Mouse (Mus musculus): Measurements from ENCODE around the gene Pspn. TPM values are rescaled to one million over a fixed set of nuclear protein-coding genes. Genes with fewer than 3 reads are reported as not detected.

The Pspn gene
- polyA plus RNA-seq, 1 experiment from 2014 or later, result 0.47 TPM

DNA sequence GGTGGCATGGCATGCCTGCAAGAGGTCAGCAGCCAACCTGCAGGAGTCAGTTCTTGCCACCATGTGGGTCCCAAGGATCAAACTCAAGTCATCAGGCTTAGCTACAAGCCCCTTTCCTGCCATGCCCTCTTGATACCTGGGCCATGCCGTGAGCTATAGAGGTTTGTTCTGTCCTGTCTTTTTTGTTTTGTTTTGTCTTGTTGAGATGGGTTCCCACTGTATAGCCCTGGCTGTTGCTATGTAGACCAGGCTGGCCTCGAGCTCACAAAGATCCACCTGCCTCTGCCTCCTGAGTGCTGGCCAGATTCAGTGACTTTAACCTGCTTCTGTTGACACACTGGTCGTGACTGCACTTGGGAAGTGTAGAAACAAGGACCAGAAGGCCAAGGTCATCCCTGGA lies 24.4 kb downstream of the Pspn start:
- Histone ChIP-seq H3K4me2 (no peak overlapping the region), H3K9me3 (no peaks in the 10 kb centered on the region), H3K36me3 (no peaks in the 10 kb centered on the region), H3K9ac (no peak overlapping the region), H3K27me3 (no peaks in the 10 kb centered on the region; the same call in 1 of the 2 replicates), H3K4me3 (no peak overlapping the region), H3K4me1 (replicated peaks) (no peaks in the 10 kb centered on the region), H3K27ac (replicated peaks) (no peak overlapping the region)
- WGBS, result 92% methylated on average over 3 of the region's 3 CpGs
- no peak for ATAC-seq (ENCODE audit: low read depth)

DNA sequence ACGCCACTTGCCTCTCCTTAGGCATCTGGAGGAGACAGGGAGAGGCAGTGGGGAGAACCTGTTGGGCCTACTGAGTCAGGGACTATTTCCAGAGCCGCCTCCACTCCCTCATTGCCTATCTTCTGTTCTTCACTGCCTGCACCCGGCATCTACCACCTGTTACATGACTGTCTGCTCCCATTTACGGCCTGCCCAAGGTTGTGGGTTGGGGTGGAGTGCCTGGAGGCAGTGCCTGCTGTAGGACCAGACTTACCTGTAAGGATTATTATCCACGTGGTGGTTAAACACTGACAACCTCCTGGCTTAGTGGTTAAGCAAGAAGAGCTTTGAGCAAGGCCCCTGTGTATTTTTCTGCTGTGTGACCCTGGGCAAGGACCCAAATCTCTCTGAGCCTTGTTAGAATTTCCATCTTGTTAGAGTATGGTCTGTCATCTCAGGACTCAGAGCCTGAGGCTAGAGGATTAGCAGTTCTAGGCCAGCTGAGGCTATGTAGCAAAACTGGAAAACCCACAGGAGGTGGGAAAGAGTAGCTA lies 25.0 kb downstream of the Pspn start:
- Histone ChIP-seq H3K9ac (no peak overlapping the region), H3K9me3 (no peaks in the 10 kb centered on the region), H3K27me3 (no peaks in the 10 kb centered on the region; the same call in 1 of the 2 replicates), H3K4me2 (no peak overlapping the region), H3K27ac (replicated peaks) (no peak overlapping the region), H3K4me1 (replicated peaks) (no peaks in the 10 kb centered on the region), H3K36me3 (no peaks in the 10 kb centered on the region), H3K4me3 (no peak overlapping the region)
- no peak for ATAC-seq (ENCODE audit: low read depth)
- 77% methylated on average over 5 of the region's 5 CpGs for WGBS

DNA sequence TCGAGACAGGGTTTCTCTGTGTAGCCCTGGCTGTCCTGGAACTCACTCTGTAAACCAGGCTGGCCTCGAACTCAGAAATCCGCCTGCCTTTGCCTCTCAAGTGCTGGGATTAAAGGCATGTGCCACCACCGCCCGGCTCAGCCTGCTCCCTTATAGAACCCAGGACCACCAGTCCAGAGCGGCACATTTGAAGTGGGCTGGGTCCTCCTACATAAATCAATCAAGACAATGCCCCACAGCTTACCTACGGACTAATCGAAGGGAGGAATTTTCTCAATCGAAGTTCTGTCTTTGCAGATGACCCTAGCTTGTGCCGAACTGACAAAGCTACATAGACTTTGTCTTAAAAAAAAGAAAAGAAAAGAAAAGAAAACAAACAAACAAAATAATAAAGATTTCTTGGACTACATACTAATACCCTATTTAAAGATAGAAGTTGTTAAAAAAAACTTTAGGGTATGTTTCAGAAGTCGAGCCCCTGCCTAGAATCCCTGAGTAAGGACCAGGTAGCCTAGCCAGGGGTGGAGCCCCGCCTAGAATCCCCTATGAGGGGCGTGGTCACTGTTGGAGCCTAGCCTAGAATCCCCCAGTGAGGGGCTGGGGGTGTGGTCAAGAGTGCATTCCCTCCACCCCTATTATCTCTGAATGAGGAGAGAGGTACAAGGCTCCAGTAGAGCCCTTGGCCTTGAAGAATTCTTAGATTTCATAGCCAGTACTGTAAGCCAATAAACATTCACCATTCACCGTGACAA lies 25.7 kb downstream of the Pspn start:
- Histone ChIP-seq H3K9me3 (no peaks in the 10 kb centered on the region), H3K4me2 (no peak overlapping the region), H3K36me3 (no peaks in the 10 kb centered on the region), H3K4me3 (no peak overlapping the region), H3K9ac (no peak overlapping the region), H3K4me1 (replicated peaks) (no peaks in the 10 kb centered on the region), H3K27me3 (no peaks in the 10 kb centered on the region; the same call in 1 of the 2 replicates), H3K27ac (replicated peaks) (no peak overlapping the region)
- no peak for ATAC-seq (ENCODE audit: low read depth)
- WGBS, result 66% methylated on average over 13 of the region's 14 CpGs

DNA sequence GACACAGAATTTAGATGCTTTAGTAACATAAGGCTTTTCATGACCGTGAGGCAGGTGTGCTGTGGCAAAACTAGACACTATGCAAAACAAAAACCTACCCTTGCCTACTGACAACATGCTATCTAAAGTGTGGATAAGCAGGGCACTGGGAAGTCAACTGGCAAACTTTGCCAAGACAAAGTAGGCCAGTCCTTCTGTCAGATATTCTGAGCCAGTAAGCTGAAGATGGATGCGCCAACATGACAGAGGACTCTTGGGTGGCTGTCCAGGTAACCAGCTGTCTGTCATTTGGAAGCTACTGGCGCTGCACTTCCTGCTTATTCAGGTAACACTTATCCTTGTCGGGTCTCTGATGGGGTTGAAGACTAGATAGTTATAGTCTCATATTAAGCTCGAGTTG lies 29.7 kb downstream of the Pspn start:
- no peak for ATAC-seq (ENCODE audit: low read depth)
- Histone ChIP-seq H3K9ac (no peak overlapping the region), H3K27ac (replicated peaks) (no peak overlapping the region), H3K27me3 (no peaks in the 10 kb centered on the region; the same call in 1 of the 2 replicates), H3K9me3 (no peaks in the 10 kb centered on the region), H3K36me3 (no peaks in the 10 kb centered on the region), H3K4me3 (no peak overlapping the region), H3K4me1 (replicated peaks) (no peaks in the 10 kb centered on the region), H3K4me2 (no peak overlapping the region)
- WGBS, result 65% methylated on average over 5 of the region's 5 CpGs

DNA sequence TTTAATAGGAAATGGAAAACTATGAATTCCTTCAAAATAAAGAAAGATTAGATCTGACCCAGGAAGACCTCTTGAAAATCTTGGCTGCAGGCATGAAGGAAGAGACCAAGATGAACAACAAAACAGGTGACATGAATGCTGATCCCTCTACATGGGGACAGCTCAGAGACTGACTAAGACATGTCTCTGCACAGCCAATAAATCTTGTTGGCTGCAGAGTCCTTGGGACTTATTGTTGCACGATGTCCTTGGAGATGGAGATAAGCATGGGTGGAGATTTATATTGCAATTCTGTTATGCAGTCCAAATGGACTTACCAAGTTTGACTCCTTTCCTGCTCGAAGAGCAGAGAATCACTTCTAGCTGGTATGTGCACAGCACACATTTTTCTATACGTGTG lies 30.5 kb downstream of the Pspn start:
- ATAC-seq (ENCODE audit: low read depth), result no peak
- Histone ChIP-seq H3K4me3 (no peak overlapping the region), H3K36me3 (no peaks in the 10 kb centered on the region), H3K27ac (replicated peaks) (no peak overlapping the region), H3K4me1 (replicated peaks) (no peaks in the 10 kb centered on the region), H3K9ac (no peak overlapping the region), H3K4me2 (no peak overlapping the region), H3K9me3 (no peaks in the 10 kb centered on the region), H3K27me3 (no peaks in the 10 kb centered on the region; the same call in 1 of the 2 replicates)
- 73% methylated on average over 3 of the region's 3 CpGs for WGBS

DNA sequence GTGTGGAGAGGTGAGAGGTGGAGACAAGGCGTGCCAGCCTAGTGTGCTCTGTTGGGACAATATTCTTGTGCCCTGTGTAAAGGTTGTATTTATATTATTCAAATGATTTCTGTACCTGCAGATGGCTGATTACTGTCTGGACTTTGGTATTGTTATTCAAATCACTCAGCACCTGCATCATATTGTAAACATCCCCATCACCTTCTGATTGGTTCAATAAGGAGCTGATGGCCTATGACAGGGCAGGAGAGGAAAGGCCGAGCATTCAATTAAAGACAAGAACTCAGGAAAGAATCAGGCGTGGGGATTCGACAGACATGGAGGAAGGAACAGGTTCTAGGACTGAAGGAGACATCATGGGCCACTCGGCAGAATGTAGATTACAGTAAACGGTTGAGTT lies 36.2 kb downstream of the Pspn start:
- Histone ChIP-seq H3K4me2 (no peak overlapping the region), H3K36me3 (no peaks in the 10 kb centered on the region), H3K4me3 (no peak overlapping the region), H3K27me3 (no peaks in the 10 kb centered on the region), H3K9ac (no peak overlapping the region), H3K4me1 (replicated peaks) (no peaks in the 10 kb centered on the region), H3K9me3 (no peaks in the 10 kb centered on the region), H3K27ac (replicated peaks) (no peak overlapping the region)
- WGBS, result 86% methylated on average over 6 of the region's 6 CpGs
- no peak for ATAC-seq (ENCODE audit: low read depth)

DNA sequence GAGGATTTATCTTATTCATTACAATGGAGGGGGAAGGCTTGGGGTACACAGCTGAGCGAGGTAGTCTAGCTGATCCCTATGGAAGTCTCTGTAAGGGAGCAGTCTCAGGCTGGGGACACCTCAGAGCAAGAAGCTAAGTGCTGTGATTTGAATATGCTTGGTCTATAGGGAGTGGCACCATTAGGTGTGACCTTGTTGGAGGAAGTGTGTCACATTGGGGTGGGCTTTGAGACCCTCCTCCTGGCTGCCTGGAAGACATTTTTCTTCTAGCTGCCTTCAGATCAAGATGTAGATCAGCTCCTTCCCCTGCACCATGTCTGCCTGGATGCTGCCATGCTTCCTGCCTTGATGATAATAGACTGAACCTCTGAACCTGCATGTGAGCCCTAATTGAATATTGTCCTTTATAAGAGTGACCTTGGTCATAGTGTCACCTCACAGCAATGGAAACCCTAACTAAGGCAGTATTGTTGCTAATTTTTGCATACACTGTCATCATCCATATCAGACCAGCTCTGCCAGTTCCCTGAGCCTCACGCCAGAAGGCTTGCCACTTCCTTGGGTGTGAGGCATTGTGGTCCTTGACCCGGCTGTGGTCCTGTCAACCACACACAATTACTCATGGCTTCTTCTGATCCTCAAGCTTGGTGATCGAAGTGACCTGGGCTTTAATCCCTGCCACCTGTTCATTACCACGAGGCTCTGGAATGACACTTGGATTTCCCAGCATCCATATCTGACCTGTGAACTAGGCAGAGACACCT lies 37.0 kb downstream of the Pspn start:
- no peak overlapping the region for H3K4me3 ChIP-seq
- H3K4me2 ChIP-seq, result no peak overlapping the region
- H3K4me1 ChIP-seq (replicated peaks), result no peaks in the 10 kb centered on the region
- ATAC-seq (ENCODE audit: low read depth), result no peak
- no peaks in the 10 kb centered on the region for H3K36me3 ChIP-seq
- no peak overlapping the region for H3K9ac ChIP-seq
- no peaks in the 10 kb centered on the region for H3K9me3 ChIP-seq
- 86% methylated on average over 5 of the region's 5 CpGs for WGBS
- no peaks in the 10 kb centered on the region for H3K27me3 ChIP-seq
- no peak overlapping the region for H3K27ac ChIP-seq (replicated peaks)

DNA sequence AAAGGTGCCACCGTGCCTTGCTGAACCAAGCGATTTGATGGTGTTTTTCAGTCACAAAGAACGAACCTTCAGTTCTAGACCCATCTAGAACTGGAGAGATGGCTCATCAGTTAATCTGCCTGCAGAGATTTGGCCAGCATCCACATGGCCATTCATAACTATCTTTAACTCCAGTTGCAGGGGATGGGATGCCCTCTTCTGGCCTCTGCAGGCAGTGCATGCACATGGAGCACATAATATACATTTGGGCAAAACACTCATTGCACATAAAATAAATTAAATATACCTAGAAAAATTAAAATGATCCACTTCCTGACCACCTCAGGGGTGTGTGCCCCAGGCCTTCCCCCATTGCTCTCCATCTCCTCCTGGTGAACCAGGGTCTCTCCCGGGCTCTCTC lies 37.9 kb downstream of the Pspn start:
- H3K4me1 ChIP-seq (replicated peaks), result no peaks in the 10 kb centered on the region
- H3K27me3 ChIP-seq, result no peaks in the 10 kb centered on the region
- no peak overlapping the region for H3K4me2 ChIP-seq
- H3K36me3 ChIP-seq, result no peaks in the 10 kb centered on the region
- no peak overlapping the region for H3K9ac ChIP-seq
- ATAC-seq (ENCODE audit: low read depth), result no peak
- no peak overlapping the region for H3K4me3 ChIP-seq
- no peak overlapping the region for H3K27ac ChIP-seq (replicated peaks)
- 88% methylated on average over 4 of the region's 4 CpGs for WGBS
- H3K9me3 ChIP-seq, result no peaks in the 10 kb centered on the region

DNA sequence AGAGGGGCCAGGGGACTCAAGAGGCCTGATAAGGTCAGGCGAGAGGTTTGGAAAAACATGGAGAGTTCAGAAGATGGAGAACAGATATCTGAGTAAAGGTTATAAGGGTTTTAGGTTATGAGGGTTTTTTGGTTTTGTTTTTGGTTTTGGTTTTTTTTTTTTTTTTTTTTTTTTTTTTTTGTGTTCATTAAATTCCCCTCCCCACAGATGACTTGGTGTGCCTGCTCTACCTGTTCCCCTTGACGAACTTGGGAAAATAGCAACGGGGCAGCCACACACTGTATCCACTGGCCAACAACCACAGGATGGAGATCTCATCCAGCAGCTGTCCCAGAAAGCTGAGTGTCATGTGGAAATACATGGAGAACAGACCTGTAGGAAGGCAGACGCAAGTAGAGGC lies 41.2 kb downstream of the Pspn start:
- Histone ChIP-seq H3K9me3 (no peaks in the 10 kb centered on the region), H3K9ac (no peak overlapping the region), H3K4me2 (no peak overlapping the region), H3K4me1 (replicated peaks) (no peaks in the 10 kb centered on the region), H3K4me3 (no peak overlapping the region), H3K36me3 (no peaks in the 10 kb centered on the region), H3K27me3 (no peaks in the 10 kb centered on the region), H3K27ac (replicated peaks) (no peak overlapping the region)
- WGBS, result 85% methylated on average over 4 of the region's 4 CpGs
- ATAC-seq (ENCODE audit: low read depth), result no peak

DNA sequence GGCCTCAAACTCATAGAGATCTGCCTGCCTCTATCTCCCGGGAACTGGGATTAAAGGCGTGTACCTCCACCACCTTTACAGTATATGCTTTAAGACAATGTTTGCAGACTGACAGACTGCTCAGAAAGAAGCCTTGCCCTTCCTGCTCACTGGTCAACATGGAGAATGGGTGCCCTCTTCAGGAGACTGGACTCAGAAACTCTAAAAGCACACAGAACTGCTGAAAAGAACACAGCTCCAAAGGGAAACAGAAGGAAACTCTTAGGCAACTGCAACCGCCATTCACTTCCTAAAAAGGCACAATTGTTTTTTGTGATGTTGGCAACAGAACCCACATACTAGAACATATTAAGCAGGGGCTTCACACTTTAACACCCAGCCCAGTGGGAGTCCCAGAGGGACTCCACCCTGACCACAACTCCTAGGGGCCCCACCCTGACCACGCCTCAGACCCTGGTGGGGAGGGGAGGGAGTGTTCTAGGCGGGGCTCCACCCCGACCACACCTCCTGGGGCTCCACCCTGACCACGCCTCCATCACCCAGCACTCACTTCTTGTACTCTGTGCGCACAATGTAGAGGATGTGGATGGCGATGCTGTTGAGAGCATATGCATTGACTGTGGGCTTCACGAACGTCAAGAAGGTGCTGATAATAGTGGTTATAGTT lies 41.9 kb downstream of the Pspn start:
- Histone ChIP-seq H3K27me3 (no peaks in the 10 kb centered on the region), H3K27ac (replicated peaks) (no peak overlapping the region), H3K36me3 (no peaks in the 10 kb centered on the region), H3K4me3 (no peak overlapping the region), H3K4me1 (replicated peaks) (no peaks in the 10 kb centered on the region), H3K9ac (no peak overlapping the region), H3K4me2 (no peak overlapping the region), H3K9me3 (no peaks in the 10 kb centered on the region)
- no peak for ATAC-seq (ENCODE audit: low read depth)
- 29% methylated on average over 11 of the region's 11 CpGs for WGBS

DNA sequence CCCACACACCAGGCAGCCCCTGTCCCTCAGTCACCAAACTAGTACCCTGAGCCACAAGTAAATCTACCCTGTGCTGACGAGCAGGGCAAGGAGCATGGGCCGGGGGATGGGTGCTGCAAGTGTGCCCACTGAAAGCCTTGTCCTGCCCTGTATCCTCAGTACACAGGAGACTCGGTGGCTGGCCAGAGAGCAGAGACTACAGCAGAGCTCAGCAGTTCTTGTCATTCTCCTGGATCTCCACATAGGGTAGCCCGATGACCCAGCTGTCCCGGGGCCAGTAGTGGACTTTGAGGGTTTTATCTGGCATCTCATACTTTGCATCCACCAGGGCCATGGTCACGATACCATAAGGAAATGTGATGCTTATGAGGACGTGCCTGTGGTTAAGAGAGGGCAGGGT lies 44.9 kb downstream of the Pspn start:
- Histone ChIP-seq H3K4me2 (no peak overlapping the region), H3K4me3 (no peak overlapping the region), H3K27ac (replicated peaks) (no peak overlapping the region), H3K9me3 (no peaks in the 10 kb centered on the region), H3K27me3 (no peaks in the 10 kb centered on the region), H3K9ac (no peak overlapping the region), H3K4me1 (replicated peaks) (no peaks in the 10 kb centered on the region), H3K36me3 (no peaks in the 10 kb centered on the region)
- ATAC-seq (ENCODE audit: low read depth), result no peak
- 85% methylated on average over 7 of the region's 7 CpGs for WGBS

DNA sequence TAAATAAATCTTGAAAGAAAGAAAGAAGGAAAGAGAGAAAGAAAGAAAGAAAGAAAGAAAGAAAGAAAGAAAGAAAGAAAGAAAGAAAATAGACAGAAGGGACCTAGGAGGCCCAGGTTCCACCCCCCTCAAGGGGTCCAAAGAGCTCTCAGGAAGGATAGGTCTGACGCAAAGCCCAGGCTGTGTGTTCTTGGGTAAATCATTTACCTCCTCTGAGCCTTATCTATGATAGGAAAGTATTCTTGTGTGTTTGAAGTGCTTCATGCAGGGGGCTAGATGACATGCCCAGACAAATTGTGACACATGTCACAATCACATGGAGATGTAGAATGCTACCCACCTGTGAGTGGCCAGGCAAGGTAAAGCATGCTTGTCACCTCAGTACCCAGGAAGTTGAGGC lies 47.2 kb downstream of the Pspn start:
- Histone ChIP-seq H3K9ac (no peak overlapping the region), H3K9me3 (no peaks in the 10 kb centered on the region), H3K4me1 (replicated peaks) (no peaks in the 10 kb centered on the region), H3K27ac (replicated peaks) (no peak overlapping the region), H3K4me2 (no peak overlapping the region), H3K27me3 (no peaks in the 10 kb centered on the region), H3K4me3 (no peak overlapping the region), H3K36me3 (no peaks in the 10 kb centered on the region)
- ATAC-seq (ENCODE audit: low read depth), result no peak
- WGBS, result 96% methylated on average over 1 of the region's 1 CpGs
